Mouse (Mus musculus) stomach, embryonic 16.5 days (tissue): ENCODE measurements around the gene Nadk2. TPM values are rescaled to one million over a fixed set of nuclear protein-coding genes. Genes with fewer than 3 reads are reported as not detected.

Source experiments
- ATAC-seq: fragments of 200-750 bp; cut with Nextera tagmentation; 2 replicates; pipeline ENCODE4 v1.8.0; 2017; ENCODE audit warnings: moderate number of reproducible peaks, moderate TSS enrichment; ENCODE audit not compliant: insufficient read depth, low FRiP score
- H3K27ac ChIP-seq: fragments of 300-500 bp; sonication (generic); 2 replicates; pipeline ENCODE4 v1.5.1; 2014; ENCODE audit warnings: low read length
- H3K27me3 ChIP-seq: fragments of 300-500 bp; sonication (generic); 2 replicates; pipeline ENCODE4 v1.6.1; 2014; ENCODE audit warnings: low read length, control low read depth, mixed read lengths; ENCODE audit not compliant: control insufficient read depth, insufficient read depth
- H3K36me3 ChIP-seq: fragments of 300-500 bp; sonication (generic); 2 replicates; pipeline ENCODE4 v1.6.1; 2014; ENCODE audit warnings: low read length; ENCODE audit not compliant: control insufficient read depth, insufficient read depth
- H3K4me1 ChIP-seq: fragments of 300-500 bp; sonication (generic); 2 replicates; pipeline ENCODE4 v1.6.1; 2014; ENCODE audit warnings: low read length, control low read depth, mixed read lengths; ENCODE audit not compliant: control insufficient read depth, insufficient read depth
- H3K4me2 ChIP-seq: fragments of 300-500 bp; sonication (generic); 2 replicates; pipeline ENCODE4 v1.6.1; 2014; ENCODE audit warnings: low read depth, low read length, mixed read lengths
- H3K4me3 ChIP-seq: fragments of 300-500 bp; sonication (generic); replicated peaks from 2 replicates; pipeline ENCODE4 v1.5.1; 2014; ENCODE audit warnings: mild to moderate bottlenecking, low read length
- H3K9ac ChIP-seq: fragments of 300-500 bp; sonication (generic); 2 replicates; pipeline ENCODE4 v1.6.1; 2014; ENCODE audit warnings: low read length
- H3K9me3 ChIP-seq: fragments of 300-500 bp; sonication (generic); replicated peaks from 2 replicates; pipeline ENCODE4 v1.6.1; 2016; ENCODE audit warnings: low read length, control low read depth; ENCODE audit not compliant: control insufficient read depth
- WGBS: fragments of 180-500 bp; shearing (Covaris S2); extraction: QIAGEN DNeasy Blood & Tissue Kit; methylation state at CpG from one replicate; pipeline ENCODE4 v1.1.7; 2014; 5-methylcytosine and 5-hydroxymethylcytosine counted together
- polyA plus RNA-seq: library from polyadenylated mRNA; unstranded; fragments of >200 nt; fragmentation: Nextera tagmentation; extraction: Ambion mirVana; gene quantifications from 2 replicates; pipeline ENCODE4 v1.2.1, GENCODE M21; 2015

The Nadk2 gene
- polyA plus RNA-seq, 1 experiment from 2014 or later = 29.7 TPM

- Histone ChIP-seq H3K36me3 (peaks cover 3% of the 10 kb centered on the region; the same call in 1 of the 2 replicates), H3K9me3 (no peaks in the 10 kb centered on the region), H3K9ac (no peak overlapping the region), H3K4me1 (peaks cover 19% of the 10 kb centered on the region), H3K4me2 (no peak overlapping the region), H3K27ac (0 out of 2 replicates have a peak overlapping the region, but pooled peaks have one; percentile 5), H3K4me3 (no peak overlapping the region), H3K27me3 (no peaks in the 10 kb centered on the region)
- 50% methylated on average over 6 of the region's 6 CpGs for WGBS
- peak; percentile 47; the same call in 1 of the 2 replicates for ATAC-seq
These were observed 63.9 kb downstream of the Nadk2 start for GRCm38 (mm10) chr15:9134891-9135507.

- 21% methylated on average over 10 of the region's 10 CpGs for WGBS
- Histone ChIP-seq H3K9me3 (no peaks in the 10 kb centered on the region), H3K27ac (no peak overlapping the region), H3K36me3 (0 out of 2 replicates have a peak, but pooled peaks cover 3% of the 10 kb centered on the region), H3K4me1 (peaks cover 14% of the 10 kb centered on the region; the same call in 1 of the 2 replicates), H3K9ac (peak overlapping the region; percentile 66), H3K4me3 (peak overlapping the region; percentile 64), H3K4me2 (peak overlapping the region; percentile 68), H3K27me3 (no peaks in the 10 kb centered on the region)
- no peak for ATAC-seq
These were observed 68.4 kb downstream of the Nadk2 start for GRCm38 (mm10) chr15:9139447-9139846.

GRCm38 (mm10) chr15:9140252-9140680 is 69.2 kb downstream of the Nadk2 start, which contains the start of gene Lmbrd2:
Lmbrd2 (plus strand) TSS chr15:9140550.
- no peaks in the 10 kb centered on the region for H3K9me3 ChIP-seq
- H3K4me1 ChIP-seq = peaks cover 14% of the 10 kb centered on the region; the same call in 1 of the 2 replicates
- ATAC-seq = peak; percentile 99
- H3K27me3 ChIP-seq = no peaks in the 10 kb centered on the region
- peak within 1 kb of the TSS; percentile 71 for H3K9ac ChIP-seq
- WGBS = under 1% methylated on average over 33 of the region's 34 CpGs
- peak within 1 kb of the TSS; percentile 68 for H3K4me2 ChIP-seq
- peak within 1 kb of the TSS; percentile 55 for H3K27ac ChIP-seq
- 0 out of 2 replicates have a peak, but pooled peaks cover 3% of the 10 kb centered on the region for H3K36me3 ChIP-seq
- peak within 1 kb of the TSS; percentile 64 for H3K4me3 ChIP-seq

- WGBS = under 1% methylated on average over 37 of the region's 37 CpGs
- H3K36me3 ChIP-seq = 0 out of 2 replicates have a peak, but pooled peaks cover 3% of the 10 kb centered on the region
These were observed 69.7 kb downstream of the Nadk2 start for GRCm38 (mm10) chr15:9140684-9141171.

GRCm38 (mm10) chr15:9155325-9155724 is 84.3 kb downstream of the Nadk2 start, which contains the start of gene Skp2:
Skp2 (minus strand) TSS chr15:9155425.
- no peak for ATAC-seq
- no peaks in the 10 kb centered on the region for H3K4me1 ChIP-seq
- H3K9ac ChIP-seq = no peak within 1 kb of the TSS
- no peak within 1 kb of the TSS for H3K4me2 ChIP-seq
- H3K4me3 ChIP-seq = no peak within 1 kb of the TSS
- no peak within 1 kb of the TSS for H3K27ac ChIP-seq
- no peaks in the 10 kb centered on the region for H3K27me3 ChIP-seq
- peaks cover 19% of the 10 kb centered on the region for H3K36me3 ChIP-seq
- no peaks in the 10 kb centered on the region for H3K9me3 ChIP-seq

More at GRCm38 (mm10) chr15:9140684-9141171, 69.7 kb downstream of the Nadk2 start:
- H3K9me3 ChIP-seq = no peaks in the 10 kb centered on the region
- peak overlapping the region; percentile 64 for H3K4me3 ChIP-seq
- H3K4me1 ChIP-seq = peaks cover 14% of the 10 kb centered on the region; the same call in 1 of the 2 replicates
- peak overlapping the region; percentile 55 for H3K27ac ChIP-seq
- H3K4me2 ChIP-seq = peak overlapping the region; percentile 68
- H3K27me3 ChIP-seq = no peaks in the 10 kb centered on the region
- H3K9ac ChIP-seq = peak overlapping the region; percentile 71
- ATAC-seq = peak; percentile 84

Other genes with a start within 250 kb of the Nadk2 start
- 0.60 and 0.75 TPM in 2 replicates for gene Ranbp3l, start 103.3 kb upstream of the Nadk2 start, polyA plus RNA-seq
- gene Lmbrd2, start 69.3 kb downstream of the Nadk2 start, polyA plus RNA-seq = 2.8 and 3.2 TPM in 2 replicates
- 44.0 and 50.3 TPM in 2 replicates for gene Skp2, start 84.2 kb downstream of the Nadk2 start, polyA plus RNA-seq
- 0.12 and 0.16 TPM in 2 replicates for gene Ugt3a1, start 205.6 kb downstream of the Nadk2 start, polyA plus RNA-seq